Mouse (Mus musculus): ENCODE data around the gene Tacc3. TPM values are rescaled to one million over a fixed set of nuclear protein-coding genes. Genes with fewer than 3 reads are reported as not detected.

Tacc3 gene
- polyA plus RNA-seq, 1 experiment, result 11.6 TPM

GRCm38 (mm10) chr5:33630061-33630460, 27.9 kb upstream of the Tacc3 start:
- peaks cover 50% of the 10 kb centered on the region for H3K4me1 ChIP-seq (ENCODE audit: control insufficient read depth)
- TF ChIP-seq GATA1 (IDR thresholded peaks at IDR 0.05; ENCODE audit: low read length) (no peak), TAL1 (IDR thresholded peaks at IDR 0.05; ENCODE audit: low read length) (no peak)
- no peaks in the 10 kb centered on the region for H3K27me3 ChIP-seq (ENCODE audit: control insufficient read depth)
- peaks cover 31% of the 10 kb centered on the region for H3K36me3 ChIP-seq (ENCODE audit: control insufficient read depth)
- H3K9me3 ChIP-seq (ENCODE audit: control insufficient read depth, low read length), result no peaks in the 10 kb centered on the region
- peak overlapping the region; percentile 88 for H3K4me3 ChIP-seq (replicated peaks)

- no peak for TF ChIP-seq GATA1 (IDR thresholded peaks at IDR 0.05; ENCODE audit: low read length)
- no peak for TF ChIP-seq TAL1 (IDR thresholded peaks at IDR 0.05; ENCODE audit: low read length)
- no peaks in the 10 kb centered on the region for H3K9me3 ChIP-seq (ENCODE audit: control insufficient read depth, low read length)
- H3K4me3 ChIP-seq (replicated peaks), result peak overlapping the region; percentile 88
- H3K27me3 ChIP-seq (ENCODE audit: control insufficient read depth), result no peaks in the 10 kb centered on the region
- peaks cover 31% of the 10 kb centered on the region for H3K36me3 ChIP-seq (ENCODE audit: control insufficient read depth)
- H3K4me1 ChIP-seq (ENCODE audit: control insufficient read depth), result peaks cover 50% of the 10 kb centered on the region
Observed at GRCm38 (mm10) chr5:33630615-33631014, 27.3 kb upstream of the Tacc3 start.

- peaks cover 50% of the 10 kb centered on the region for H3K36me3 ChIP-seq (ENCODE audit: control insufficient read depth)
- H3K27me3 ChIP-seq (ENCODE audit: control insufficient read depth), result no peaks in the 10 kb centered on the region
- no peaks in the 10 kb centered on the region for H3K9me3 ChIP-seq (ENCODE audit: control insufficient read depth, low read length)
- no peak for TF ChIP-seq GATA1 (IDR thresholded peaks at IDR 0.05; ENCODE audit: low read length)
- TF ChIP-seq TAL1 (IDR thresholded peaks at IDR 0.05; ENCODE audit: low read length), result no peak
- no peak overlapping the region for H3K4me3 ChIP-seq (replicated peaks)
- peaks cover 59% of the 10 kb centered on the region for H3K4me1 ChIP-seq (ENCODE audit: control insufficient read depth)
Observed at GRCm38 (mm10) chr5:33632526-33632925, 25.4 kb upstream of the Tacc3 start.

GRCm38 (mm10) chr5:33635361-33635760, 22.6 kb upstream of the Tacc3 start:
- Histone ChIP-seq H3K36me3 (ENCODE audit: control insufficient read depth) (peaks cover 75% of the 10 kb centered on the region), H3K9me3 (ENCODE audit: control insufficient read depth, low read length) (no peaks in the 10 kb centered on the region), H3K27me3 (ENCODE audit: control insufficient read depth) (no peaks in the 10 kb centered on the region), H3K4me3 (replicated peaks) (no peak overlapping the region), H3K4me1 (ENCODE audit: control insufficient read depth) (peaks cover 53% of the 10 kb centered on the region)
- TF ChIP-seq GATA1 (IDR thresholded peaks at IDR 0.05; ENCODE audit: low read length) (no peak), TAL1 (IDR thresholded peaks at IDR 0.05; ENCODE audit: low read length) (no peak)

GRCm38 (mm10) chr5:33637606-33638350, 20.1 kb upstream of the Tacc3 start:
- H3K9me3 ChIP-seq (ENCODE audit: control insufficient read depth, low read length), result no peaks in the 10 kb centered on the region
- H3K4me3 ChIP-seq (replicated peaks), result no peak overlapping the region
- H3K4me1 ChIP-seq (ENCODE audit: control insufficient read depth), result peaks cover 44% of the 10 kb centered on the region
- no peaks in the 10 kb centered on the region for H3K27me3 ChIP-seq (ENCODE audit: control insufficient read depth)
- peaks cover 90% of the 10 kb centered on the region for H3K36me3 ChIP-seq (ENCODE audit: control insufficient read depth)
- TF ChIP-seq TAL1 (IDR thresholded peaks at IDR 0.05; ENCODE audit: low read length) (no peak), GATA1 (IDR thresholded peaks at IDR 0.05; ENCODE audit: low read length) (no peak)

- H3K9me3 ChIP-seq (ENCODE audit: control insufficient read depth, low read length), result no peaks in the 10 kb centered on the region
- peaks cover 50% of the 10 kb centered on the region for H3K4me1 ChIP-seq (ENCODE audit: control insufficient read depth)
- H3K4me3 ChIP-seq (replicated peaks), result no peak overlapping the region
- TF ChIP-seq GATA1 (IDR thresholded peaks at IDR 0.05; ENCODE audit: low read length) (no peak), TAL1 (IDR thresholded peaks at IDR 0.05; ENCODE audit: low read length) (no peak)
- H3K27me3 ChIP-seq (ENCODE audit: control insufficient read depth), result no peaks in the 10 kb centered on the region
- H3K36me3 ChIP-seq (ENCODE audit: control insufficient read depth), result peaks cover 95% of the 10 kb centered on the region
Observed at GRCm38 (mm10) chr5:33638826-33639225, 19.1 kb upstream of the Tacc3 start.

GRCm38 (mm10) chr5:33640652-33641051, 17.3 kb upstream of the Tacc3 start:
- Histone ChIP-seq H3K4me1 (ENCODE audit: control insufficient read depth) (peaks cover 45% of the 10 kb centered on the region), H3K4me3 (replicated peaks) (no peak overlapping the region), H3K36me3 (ENCODE audit: control insufficient read depth) (peaks cover 96% of the 10 kb centered on the region), H3K9me3 (ENCODE audit: control insufficient read depth, low read length) (no peaks in the 10 kb centered on the region), H3K27me3 (ENCODE audit: control insufficient read depth) (no peaks in the 10 kb centered on the region)
- TF ChIP-seq GATA1 (IDR thresholded peaks at IDR 0.05; ENCODE audit: low read length) (no peak), TAL1 (IDR thresholded peaks at IDR 0.05; ENCODE audit: low read length) (no peak)

GRCm38 (mm10) chr5:33651017-33651416, 6.9 kb upstream of the Tacc3 start:
- H3K27me3 ChIP-seq (ENCODE audit: control insufficient read depth), result no peaks in the 10 kb centered on the region
- TF ChIP-seq TAL1 (IDR thresholded peaks at IDR 0.05; ENCODE audit: low read length) (no peak), GATA1 (IDR thresholded peaks at IDR 0.05; ENCODE audit: low read length) (0 out of 2 replicates have a peak, but pooled peaks have one; percentile 23)
- no peaks in the 10 kb centered on the region for H3K9me3 ChIP-seq (ENCODE audit: control insufficient read depth, low read length)
- H3K4me3 ChIP-seq (replicated peaks), result peak overlapping the region; percentile 98
- H3K36me3 ChIP-seq (ENCODE audit: control insufficient read depth), result peaks cover 91% of the 10 kb centered on the region
- peaks cover 81% of the 10 kb centered on the region for H3K4me1 ChIP-seq (ENCODE audit: control insufficient read depth)

GRCm38 (mm10) chr5:33651541-33651920, 6.4 kb upstream of the Tacc3 start:
- H3K27me3 ChIP-seq (ENCODE audit: control insufficient read depth), result no peaks in the 10 kb centered on the region
- H3K4me3 ChIP-seq (replicated peaks), result peak overlapping the region; percentile 98
- no peaks in the 10 kb centered on the region for H3K9me3 ChIP-seq (ENCODE audit: control insufficient read depth, low read length)
- TF ChIP-seq GATA1 (IDR thresholded peaks at IDR 0.05; ENCODE audit: low read length) (no peak), TAL1 (IDR thresholded peaks at IDR 0.05; ENCODE audit: low read length) (no peak)
- H3K4me1 ChIP-seq (ENCODE audit: control insufficient read depth), result peaks cover 81% of the 10 kb centered on the region
- peaks cover 91% of the 10 kb centered on the region for H3K36me3 ChIP-seq (ENCODE audit: control insufficient read depth)
